Mouse (Mus musculus) gastrocnemius, postnatal 36 days (tissue): ENCODE results near the gene Ssbp4. TPM values are rescaled to one million over a fixed set of nuclear protein-coding genes. Genes with fewer than 3 reads are reported as not detected.

Experiments
- DNase-seq, 2 experiments: peaks; one replicate each; pipeline ENCODE4 v3.0.0; 2022
- intact Hi-C: fragments of 180-260 bp; cut with DNase I; formaldehyde crosslinking; loops from one replicate; pipeline ENCODE4 v1.15.1; 2025
- total RNA-seq, 2 experiments: library from RNA; stranded (reverse); gene quantifications; 2 replicates each; pipeline ENCODE4 v1.2.3; 2021

Ssbp4 gene
- total RNA-seq, 2 experiments from 2014 or later = 12.5 to 15.9 TPM

- intact Hi-C loops = no loop called here
- DNase-seq = peak; percentile 79 to 92
Measured at GRCm38 (mm10) chr8:70609849-70610795, 1.4 kb upstream of the Ssbp4 start.

DNA sequence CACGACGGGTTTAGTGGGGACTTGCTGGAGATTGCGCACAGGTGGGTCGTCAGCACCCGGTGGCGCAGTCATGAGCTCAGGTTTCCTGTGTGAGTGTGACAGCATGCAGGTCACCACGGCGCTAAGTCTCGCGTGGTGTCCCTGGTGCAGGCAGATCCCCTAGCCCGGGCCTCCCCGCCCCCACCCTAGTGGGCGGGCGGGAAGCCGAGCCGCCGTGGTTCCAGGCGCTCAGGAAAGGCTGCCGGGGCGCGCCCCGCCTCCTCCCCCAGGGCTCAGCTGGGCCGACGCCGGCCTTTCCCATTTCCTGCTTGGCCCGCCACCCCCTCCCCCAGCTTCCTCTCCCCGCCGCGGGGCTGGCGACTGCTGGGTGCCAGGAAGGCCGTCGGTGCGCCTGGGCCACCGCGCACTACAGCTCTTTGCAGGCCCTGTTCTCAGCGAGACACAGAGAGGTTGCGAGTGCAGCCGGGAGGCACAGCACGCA, 736 bp upstream of the Ssbp4 start:
- intact Hi-C loops = no loop called here
- DNase-seq = peak; percentile 84 to 88

DNA sequence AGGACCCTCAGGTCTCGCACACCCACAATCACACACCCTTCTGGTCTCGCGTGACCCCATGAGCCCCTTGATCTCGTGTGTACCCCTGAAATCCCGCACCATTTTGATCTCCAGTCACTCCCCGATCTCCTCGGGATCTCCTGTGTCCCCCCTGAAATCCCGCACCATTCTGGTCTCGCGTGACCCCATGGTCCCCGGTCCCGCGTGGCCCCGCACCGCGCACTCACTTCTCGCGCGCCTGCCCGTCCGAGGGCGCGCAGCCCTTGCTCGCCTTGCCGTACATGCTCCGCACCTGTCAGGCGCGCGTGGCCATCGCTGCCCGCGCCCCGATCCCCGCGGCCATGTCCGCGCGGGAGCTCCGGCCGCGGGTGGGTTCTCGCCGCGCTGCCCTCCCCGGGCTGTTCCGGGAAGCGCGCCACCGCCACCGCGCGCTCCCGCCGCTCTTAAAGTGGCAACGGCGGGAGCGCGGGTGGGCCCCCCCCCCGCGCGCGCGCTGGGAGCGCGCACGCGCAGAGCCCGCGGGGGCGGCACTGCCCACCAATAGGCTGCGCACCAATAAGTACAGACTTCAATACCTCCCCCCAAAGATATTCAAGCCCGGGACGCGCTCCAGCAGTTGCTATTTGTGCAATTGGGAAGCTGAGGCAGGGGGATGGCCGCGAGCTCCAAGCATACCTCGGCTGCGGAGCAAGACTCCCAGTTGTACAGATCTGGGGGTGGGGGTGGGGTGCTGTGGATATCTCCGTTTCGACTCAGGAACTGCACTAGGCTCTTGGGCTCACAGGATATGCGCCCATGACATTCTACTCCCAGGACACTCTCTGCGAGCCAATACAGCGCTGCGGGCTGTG, 549 bp downstream of the Ssbp4 start:
- intact Hi-C loops = no loop called here
- peak in 1 of 2 experiments; percentile 64 for DNase-seq

DNA sequence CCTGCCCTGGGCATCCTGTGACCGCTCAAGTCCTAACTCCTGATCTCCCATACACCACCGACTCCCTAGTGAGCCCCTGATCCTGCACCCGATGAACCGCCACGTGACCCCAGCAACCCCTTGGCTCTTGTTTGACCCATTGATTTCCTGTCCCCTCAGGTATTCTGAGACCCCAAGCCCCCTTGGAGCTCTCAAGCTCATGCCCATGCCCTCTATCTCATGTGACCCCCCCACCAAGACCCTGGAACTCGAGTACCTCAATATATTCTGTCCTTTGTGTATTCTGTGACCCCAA, 1.1 kb downstream of the Ssbp4 start:
- DNase-seq = no peak
- intact Hi-C loops = no loop called here

GRCm38 (mm10) chr8:70606780-70607602, 1.7 kb downstream of the Ssbp4 start:
- intact Hi-C loops = no loop called here
- no peak for DNase-seq

DNA sequence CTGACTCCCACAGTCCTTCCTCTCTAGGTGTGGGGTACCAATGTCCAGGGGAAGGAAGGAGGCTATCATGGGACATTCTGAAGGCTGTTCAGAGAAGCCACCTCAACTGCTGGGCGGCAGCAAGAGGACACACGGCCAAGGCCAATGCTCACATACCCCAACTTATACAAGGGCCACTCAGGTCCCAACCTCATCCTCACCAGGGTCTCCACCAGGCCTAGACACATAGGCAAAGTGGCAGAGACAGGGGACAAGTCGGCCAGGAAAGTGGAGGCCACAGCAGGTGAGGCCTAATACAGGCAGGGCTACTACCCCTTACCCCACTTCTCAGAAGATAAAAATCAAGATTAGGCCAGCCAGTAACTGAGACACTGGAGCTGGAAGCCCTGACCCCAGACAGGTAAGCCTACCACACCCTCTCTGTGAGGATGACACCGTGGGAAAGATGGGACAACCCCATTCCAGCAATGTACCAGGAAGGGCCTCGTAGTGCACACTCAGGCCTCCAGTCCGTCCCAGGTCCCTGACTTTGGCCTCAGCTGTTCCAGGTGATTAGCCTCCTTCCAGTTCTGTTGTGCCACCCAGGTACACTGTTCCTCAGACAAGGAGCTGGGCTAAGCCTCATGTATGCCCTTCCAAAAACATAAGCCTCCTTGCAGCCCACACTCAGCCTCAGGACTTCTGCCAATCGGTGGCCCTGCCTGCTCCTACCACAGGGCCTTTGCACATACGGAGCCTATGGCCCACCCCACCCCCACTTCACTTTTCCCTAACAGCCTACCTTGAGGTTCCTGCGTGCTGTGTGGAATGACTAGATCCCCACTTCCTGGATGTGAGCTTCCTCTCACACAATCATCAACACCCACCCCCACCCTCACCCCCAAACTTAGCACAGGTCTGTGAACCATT, 2.5 kb downstream of the Ssbp4 start:
- intact Hi-C loops = no loop called here
- no peak for DNase-seq

GRCm38 (mm10) chr8:70604558-70604957, 4.1 kb downstream of the Ssbp4 start:
- intact Hi-C loops = no loop called here
- no peak for DNase-seq

DNA sequence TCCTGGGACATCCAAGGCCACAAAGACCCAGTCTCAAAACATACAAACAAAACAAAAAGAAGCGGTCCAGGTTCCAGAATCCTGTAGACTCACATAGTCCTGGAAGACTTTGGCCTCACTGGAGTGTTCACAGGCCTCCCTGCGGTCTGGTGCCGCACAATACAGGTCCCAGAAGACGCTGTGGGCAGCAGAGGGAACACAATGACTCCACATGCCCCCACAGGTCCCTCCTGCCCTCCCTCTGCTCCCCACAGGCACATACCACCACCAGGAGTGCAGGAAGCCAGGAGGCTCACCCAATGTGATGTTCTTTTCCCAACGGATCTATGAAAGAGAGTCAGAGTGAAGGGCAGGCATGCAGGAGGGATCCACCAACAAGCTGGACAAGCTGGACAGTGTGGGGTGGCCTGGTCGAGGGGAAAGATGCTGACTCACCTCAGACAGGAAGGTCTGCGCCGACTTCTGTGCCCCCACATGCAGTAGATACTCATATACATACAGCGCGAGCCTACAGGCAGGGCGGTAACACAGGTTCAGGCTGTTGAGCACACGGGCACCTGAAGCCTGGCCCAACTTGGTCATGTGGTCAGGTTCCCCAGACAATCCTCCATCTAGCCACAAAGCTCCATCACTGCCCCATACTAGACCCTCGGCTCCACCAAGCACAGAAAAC, 6.4 kb downstream of the Ssbp4 start:
- DNase-seq = no peak
- intact Hi-C loops = no loop called here

DNA sequence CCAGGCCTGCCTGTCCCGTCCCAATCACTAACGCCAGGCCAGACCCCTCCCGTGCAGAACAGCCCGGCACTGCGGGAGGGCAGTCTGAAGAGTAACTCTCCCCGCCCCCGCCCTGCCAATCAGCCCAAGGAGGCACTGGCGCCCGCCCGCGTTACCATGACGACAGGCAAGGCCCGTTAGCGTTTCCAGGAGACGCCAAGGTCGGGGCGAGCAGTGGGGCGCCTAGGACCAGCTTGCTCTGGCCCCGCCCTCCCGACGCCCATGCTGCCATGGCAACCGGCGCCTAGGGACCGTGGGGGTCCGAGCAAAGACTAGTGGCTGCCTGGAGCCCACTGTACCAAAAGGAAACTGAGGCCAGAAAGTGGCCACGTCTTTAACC, 7.4 kb downstream of the Ssbp4 start:
- peak; percentile 43 to 54 for DNase-seq
- intact Hi-C loops = no loop called here

- DNase-seq = no peak
- intact Hi-C loops = no loop called here
Measured at GRCm38 (mm10) chr8:70600473-70601270, 8.0 kb downstream of the Ssbp4 start.

DNA sequence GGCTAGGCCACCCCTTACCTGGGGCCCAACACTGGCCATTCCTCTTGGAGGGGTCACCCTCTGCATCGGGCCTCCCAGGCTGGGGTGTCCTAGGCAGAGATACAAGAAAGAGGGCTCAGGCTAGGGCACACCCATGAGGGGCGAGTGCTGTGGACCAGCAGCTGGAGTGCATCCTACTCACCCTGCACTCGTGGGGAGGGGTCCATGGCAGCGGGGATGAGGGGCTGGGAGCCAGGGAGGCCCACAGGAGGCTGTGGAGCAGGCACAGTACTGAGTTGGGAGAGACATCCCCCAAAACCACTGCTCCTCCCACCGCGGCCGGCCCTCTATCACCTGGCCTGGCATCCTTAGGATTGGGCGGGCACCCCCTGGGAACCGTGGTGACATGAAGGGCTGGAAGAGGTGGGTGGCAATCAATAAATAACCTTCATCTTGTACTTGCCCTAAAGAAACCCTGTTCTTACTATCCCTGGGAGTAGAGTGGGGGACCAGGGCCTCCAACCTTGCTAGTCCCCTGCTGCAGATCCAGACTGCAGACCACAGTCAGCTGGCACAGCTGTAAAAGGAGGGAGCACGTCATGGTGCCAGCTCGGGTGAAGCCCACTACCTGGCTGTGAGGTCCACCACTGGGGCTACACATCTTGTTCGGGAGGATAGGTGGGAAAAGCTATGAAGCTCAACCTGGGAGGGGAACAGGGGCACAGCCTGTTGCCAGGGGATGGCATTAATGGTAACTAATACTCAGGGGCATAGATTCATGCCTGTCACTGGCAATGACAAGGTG, 9.0 kb downstream of the Ssbp4 start:
- no peak for DNase-seq
- intact Hi-C loops = no loop called here

- DNase-seq = no peak
- intact Hi-C loops = no loop called here
Measured at GRCm38 (mm10) chr8:70598722-70599121, 9.9 kb downstream of the Ssbp4 start.

DNA sequence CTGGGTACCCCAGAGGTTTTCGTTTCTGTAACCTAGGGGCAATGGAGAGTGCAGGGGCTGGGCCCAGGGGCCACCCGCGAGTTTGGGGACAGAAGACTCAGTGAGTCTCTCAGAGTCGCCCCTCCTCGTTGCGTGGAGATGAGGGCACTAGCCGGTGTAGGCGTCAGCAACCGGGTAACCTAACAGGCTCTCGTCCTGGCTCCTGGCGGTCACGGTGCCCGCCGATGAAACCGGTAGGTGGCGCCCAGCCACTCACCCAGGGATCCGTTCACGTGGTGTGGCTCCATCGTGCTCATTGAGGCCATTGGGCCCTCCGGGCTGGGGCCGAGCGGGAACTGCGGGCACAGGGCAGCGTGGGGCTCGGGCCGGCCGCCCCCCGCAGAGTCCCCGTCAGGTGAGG, 10.4 kb downstream of the Ssbp4 start:
- peak; percentile 67 to 69 for DNase-seq
- intact Hi-C loops = no loop called here

GRCm38 (mm10) chr8:70597417-70598272, 11.0 kb downstream of the Ssbp4 start:
- DNase-seq = no peak
- intact Hi-C loops = no loop called here

- intact Hi-C loops = no loop called here
- no peak for DNase-seq
Measured at GRCm38 (mm10) chr8:70596775-70597416, 11.8 kb downstream of the Ssbp4 start.

- no peak for DNase-seq
- intact Hi-C loops = no loop called here
Measured at GRCm38 (mm10) chr8:70596216-70596615, 12.5 kb downstream of the Ssbp4 start.
